Mouse (Mus musculus): Measurements from ENCODE around the gene Osbpl5.
"Not testable (repeated sequence)": the region's sequence is repeated elsewhere in the genome, so short reads cannot be mapped to it uniquely, and the experiment has no call there.

DNA sequence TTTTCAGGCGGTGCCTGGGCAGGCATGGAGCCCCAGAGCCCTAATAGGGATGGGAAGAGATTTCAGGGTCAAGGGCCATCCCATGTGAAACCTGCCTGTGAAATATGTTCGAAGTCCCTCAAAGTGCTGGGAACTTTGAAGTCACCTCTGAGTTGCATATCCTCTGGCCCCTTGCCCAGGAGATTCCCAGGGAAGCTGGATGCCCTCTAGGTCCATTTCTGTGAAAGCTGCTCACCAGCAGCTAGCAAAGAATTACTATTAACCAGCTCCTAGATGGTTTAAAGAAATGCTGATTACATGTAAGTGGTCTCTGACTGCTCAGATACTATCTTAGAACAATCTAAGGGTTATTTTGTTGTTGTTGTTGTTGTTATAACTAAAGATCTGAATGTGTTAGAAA lies 72.2 kb downstream of the Osbpl5 start:
- TF ChIP-seq CTCF (IDR thresholded peaks at IDR 0.05; ENCODE audit: extremely low read depth, insufficient read length, insufficient replicate concordance, low read depth, low read length); POLR2A (IDR thresholded peaks at IDR 0.05; ENCODE audit: low read depth, low read length): not testable (repeated sequence)

All from small intestine, adult 2 months (tissue).